Mouse (Mus musculus): ENCODE data around the gene Senp7. TPM values are rescaled to one million over a fixed set of nuclear protein-coding genes. Genes with fewer than 3 reads are reported as not detected.

The Senp7 gene
- polyA plus RNA-seq, 1 experiment from 2014 or later: 23.8 TPM

DNA sequence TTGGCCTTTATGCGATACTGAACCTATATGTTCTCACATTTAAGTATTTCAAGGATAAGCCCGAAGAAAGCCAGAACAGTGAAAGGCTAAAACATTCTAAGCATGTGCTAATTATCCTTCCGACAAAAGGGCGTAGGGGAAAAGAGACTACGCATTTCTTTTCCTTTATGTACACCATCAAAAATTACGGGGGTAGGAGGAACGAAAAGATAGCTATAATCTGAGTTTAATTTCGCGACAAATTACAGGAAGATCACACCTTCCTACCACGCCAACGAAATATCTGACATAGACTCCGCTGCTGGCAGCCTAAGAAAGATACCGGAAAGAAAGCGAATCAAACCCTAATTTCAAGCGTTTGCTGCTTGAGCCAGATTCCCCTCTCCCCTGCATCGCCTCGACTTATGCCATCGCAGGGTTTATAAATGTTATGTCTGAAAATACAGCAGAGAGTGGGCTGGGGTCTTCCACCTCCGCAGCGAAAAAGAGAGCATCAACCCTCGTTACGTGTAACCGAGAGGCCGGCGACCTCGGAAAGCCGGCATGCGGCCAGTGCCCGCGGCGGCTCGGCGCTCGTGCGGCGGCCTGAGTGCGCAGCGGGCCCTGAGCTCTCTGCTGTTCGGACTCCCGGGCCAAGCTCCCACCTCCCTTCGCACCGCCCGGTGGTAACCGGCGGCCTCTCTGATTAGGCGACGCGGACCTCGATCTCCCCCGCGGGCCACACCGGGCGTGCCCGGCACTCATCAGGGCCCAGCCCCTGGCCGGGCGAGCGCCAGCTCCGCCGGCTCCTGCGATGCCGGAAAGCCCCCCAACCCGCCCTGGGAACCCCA, 19.2 kb upstream of the Senp7 start:
- H3K36me3 ChIP-seq (ENCODE audit: control insufficient read depth, insufficient read depth, low read length): peaks cover 43% of the 10 kb centered on the region
- peak overlapping the region; percentile 93 to 98 for H3K4me3 ChIP-seq (ENCODE audit: control insufficient read depth in 1 of 2, insufficient read depth in 1 of 2, low read depth in 1 of 2, low read length in 2 of 2)
- under 1% methylated on average over 62 of the region's 62 CpGs for WGBS
- H3K27ac ChIP-seq (replicated peaks in 1 of 2; ENCODE audit: control insufficient read depth in 1 of 2, insufficient read depth in 1 of 2, low read depth in 2 of 2, low read length in 2 of 2): peak overlapping the region; percentile 83 to 93
- peak; percentile 75 for ATAC-seq (ENCODE audit: insufficient number of reproducible peaks, insufficient read depth, low FRiP score, low read depth)
- peaks cover 0 to 18% of the 10 kb centered on the region in 2 experiments; a peak in 3 of 4 replicates for H3K4me1 ChIP-seq (ENCODE audit: control insufficient read depth in 2 of 2, insufficient read depth in 2 of 2, low read length in 2 of 2)
- H3K9ac ChIP-seq (ENCODE audit: low read length): peak overlapping the region; percentile 98
- H3K4me2 ChIP-seq (ENCODE audit: low read length): peak overlapping the region; percentile 78
- H3K27me3 ChIP-seq (ENCODE audit: control insufficient read depth, insufficient read depth, low read length): no peaks in the 10 kb centered on the region
- no peaks in the 10 kb centered on the region for H3K9me3 ChIP-seq (ENCODE audit: control insufficient read depth, low read length)

DNA sequence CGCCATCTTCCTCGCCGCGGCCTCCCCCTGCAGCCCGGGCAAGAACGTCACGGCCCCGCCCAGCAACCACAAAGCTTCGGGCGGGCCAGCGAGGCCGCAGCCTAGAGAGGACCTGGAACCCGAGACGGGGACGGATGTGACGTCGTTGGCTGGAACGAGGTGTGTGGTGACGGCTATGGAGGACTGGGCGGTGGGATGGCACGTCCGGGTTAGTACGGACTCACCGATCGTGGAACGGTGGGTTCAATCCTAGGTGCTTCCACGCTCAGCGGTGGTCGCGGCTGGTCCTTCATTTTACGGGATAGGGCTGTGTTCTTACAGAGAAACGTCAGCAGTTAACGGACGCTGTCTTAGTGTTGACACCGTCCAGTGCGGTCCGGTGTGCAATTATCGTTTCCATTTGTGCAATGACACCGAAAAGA, 18.5 kb upstream of the Senp7 start, which contains the start of gene Pcnp:
Gene Pcnp, minus strand, starts transcription at position 79 of the 422 bp plus-strand sequence.
- peak; percentile 99 for ATAC-seq (ENCODE audit: insufficient number of reproducible peaks, insufficient read depth, low FRiP score, low read depth)
- no peaks in the 10 kb centered on the region for H3K9me3 ChIP-seq (ENCODE audit: control insufficient read depth, low read length)
- no peaks in the 10 kb centered on the region for H3K27me3 ChIP-seq (ENCODE audit: control insufficient read depth, insufficient read depth, low read length)
- H3K36me3 ChIP-seq (ENCODE audit: control insufficient read depth, insufficient read depth, low read length): peaks cover 45% of the 10 kb centered on the region
- under 1% methylated on average over 39 of the region's 39 CpGs for WGBS
- H3K9ac ChIP-seq (ENCODE audit: low read length): peak within 1 kb of the TSS; percentile 98
- peak within 1 kb of the TSS; percentile 83 to 93 for H3K27ac ChIP-seq (replicated peaks in 1 of 2; ENCODE audit: control insufficient read depth in 1 of 2, insufficient read depth in 1 of 2, low read depth in 2 of 2, low read length in 2 of 2)
- H3K4me3 ChIP-seq (ENCODE audit: control insufficient read depth in 1 of 2, insufficient read depth in 1 of 2, low read depth in 1 of 2, low read length in 2 of 2): peak within 1 kb of the TSS; percentile 93 to 98
- peaks cover 0 to 18% of the 10 kb centered on the region in 2 experiments; a peak in 3 of 4 replicates for H3K4me1 ChIP-seq (ENCODE audit: control insufficient read depth in 2 of 2, insufficient read depth in 2 of 2, low read length in 2 of 2)
- H3K4me2 ChIP-seq (ENCODE audit: low read length): peak within 1 kb of the TSS; percentile 78

DNA sequence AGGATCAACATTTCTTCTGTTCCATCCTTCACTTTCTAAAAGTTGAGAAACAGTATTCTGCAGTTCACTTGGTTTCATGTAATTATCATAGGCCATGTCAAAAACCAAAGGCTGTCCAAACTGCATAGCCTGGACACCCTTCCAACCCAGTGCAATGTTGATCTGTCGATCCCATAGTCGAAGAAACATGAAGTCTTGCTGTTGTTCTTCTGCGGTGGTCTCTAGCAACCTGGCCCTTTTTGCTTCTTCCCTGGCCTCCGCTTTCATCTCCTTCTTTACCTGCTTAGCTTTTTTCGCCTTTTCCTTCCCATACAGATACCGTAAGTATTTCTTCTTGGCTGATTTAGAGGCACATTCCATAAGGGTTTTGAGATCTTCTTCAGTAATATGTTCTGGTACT, 13.6 kb upstream of the Senp7 start:
- no peak for ATAC-seq (ENCODE audit: insufficient number of reproducible peaks, insufficient read depth, low FRiP score, low read depth)
- Histone ChIP-seq H3K27me3 (ENCODE audit: control insufficient read depth, insufficient read depth, low read length) (no peaks in the 10 kb centered on the region), H3K9me3 (ENCODE audit: control insufficient read depth, low read length) (no peaks in the 10 kb centered on the region), H3K4me3 (ENCODE audit: control insufficient read depth in 1 of 2, insufficient read depth in 1 of 2, low read depth in 1 of 2, low read length in 2 of 2) (no peak overlapping the region), H3K4me1 (ENCODE audit: control insufficient read depth in 2 of 2, insufficient read depth in 2 of 2, low read length in 2 of 2) (peaks cover 0 to 15% of the 10 kb centered on the region in 2 experiments; a peak in 3 of 4 replicates), H3K4me2 (ENCODE audit: low read length) (no peak overlapping the region), H3K27ac (replicated peaks in 1 of 2; ENCODE audit: control insufficient read depth in 1 of 2, insufficient read depth in 1 of 2, low read depth in 2 of 2, low read length in 2 of 2) (no peak overlapping the region), H3K9ac (ENCODE audit: low read length) (no peak overlapping the region), H3K36me3 (ENCODE audit: control insufficient read depth, insufficient read depth, low read length) (peaks cover 38% of the 10 kb centered on the region)
- WGBS: 96% methylated on average over 6 of the region's 6 CpGs

DNA sequence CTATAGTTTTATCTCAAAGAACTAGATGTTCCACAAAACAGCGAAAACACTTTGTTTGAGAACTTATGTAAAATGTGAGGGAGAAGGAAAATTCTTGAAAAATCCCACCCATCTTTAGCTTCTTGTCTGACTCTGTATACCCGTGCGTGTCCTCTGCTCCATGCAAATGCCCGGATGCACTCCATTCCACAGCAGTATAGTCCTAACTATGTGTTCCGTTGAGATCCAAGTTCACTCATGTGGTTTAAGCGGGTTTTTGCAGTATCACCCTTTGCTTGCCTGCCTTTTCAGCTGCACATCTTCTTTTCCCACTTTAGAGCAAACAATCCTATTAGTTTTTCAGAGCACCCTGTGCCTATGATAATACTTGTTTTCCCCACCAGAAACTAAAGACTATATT, 11.6 kb upstream of the Senp7 start:
- 52% methylated on average over 6 of the region's 6 CpGs for WGBS
- peak overlapping the region; percentile 82 for H3K4me2 ChIP-seq (ENCODE audit: low read length)

DNA sequence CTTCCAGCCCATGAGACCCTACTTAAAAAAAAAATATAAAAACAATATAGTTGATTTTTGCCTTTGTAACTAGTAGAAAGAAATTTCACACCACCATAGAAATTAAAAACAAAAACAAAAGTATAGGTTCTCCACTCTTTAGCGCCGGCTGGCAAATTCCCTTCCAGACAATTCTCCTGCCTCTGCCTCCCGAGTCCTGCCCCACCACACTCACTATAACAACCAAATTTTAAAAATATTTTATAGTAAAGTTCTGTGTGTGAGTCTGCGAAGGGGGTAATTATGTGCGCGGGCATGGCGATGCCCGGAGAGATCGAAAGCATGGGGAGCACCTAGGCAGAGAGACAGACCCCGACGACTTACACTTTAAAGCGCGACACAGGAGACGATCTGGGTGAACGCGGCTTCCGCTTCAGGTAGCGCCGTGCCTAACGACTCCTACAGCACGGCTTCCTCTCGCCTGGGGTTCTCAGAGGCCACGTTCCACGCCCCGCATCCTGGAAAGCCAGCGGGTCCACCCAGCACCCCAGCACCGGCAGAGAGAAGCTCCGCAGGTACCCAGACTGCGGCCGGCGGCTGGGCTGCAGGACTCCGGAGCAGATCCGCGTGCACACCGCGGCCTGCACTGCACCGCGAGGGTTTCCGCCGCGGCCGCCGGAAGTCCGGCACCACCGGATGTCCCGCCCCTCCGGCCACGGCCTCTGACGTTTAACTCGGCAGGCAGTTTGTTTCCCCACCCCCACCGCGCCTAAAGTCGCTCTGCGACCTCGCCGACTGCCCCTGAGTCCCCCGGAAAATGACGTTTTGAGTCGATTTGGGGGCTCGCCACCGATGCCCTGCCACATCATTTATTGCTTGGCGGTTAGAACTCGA, 10.8 kb upstream of the Senp7 start, which contains the start of gene Trmt10c:
Gene Trmt10c, minus strand, starts transcription at position 682 of the 873 bp plus-strand sequence.
- under 1% methylated on average over 52 of the region's 63 CpGs for WGBS
- Histone ChIP-seq H3K9ac (ENCODE audit: low read length) (peak within 1 kb of the TSS; percentile 86), H3K36me3 (ENCODE audit: control insufficient read depth, insufficient read depth, low read length) (peaks cover 28% of the 10 kb centered on the region), H3K4me1 (ENCODE audit: control insufficient read depth in 2 of 2, insufficient read depth in 2 of 2, low read length in 2 of 2) (peaks cover 0 to 8% of the 10 kb centered on the region in 2 experiments; a peak in 3 of 4 replicates), H3K27me3 (ENCODE audit: control insufficient read depth, insufficient read depth, low read length) (no peaks in the 10 kb centered on the region), H3K27ac (replicated peaks in 1 of 2; ENCODE audit: control insufficient read depth in 1 of 2, insufficient read depth in 1 of 2, low read depth in 2 of 2, low read length in 2 of 2) (peak within 1 kb of the TSS; percentile 82 to 88), H3K4me3 (ENCODE audit: control insufficient read depth in 1 of 2, insufficient read depth in 1 of 2, low read depth in 1 of 2, low read length in 2 of 2) (peak within 1 kb of the TSS; percentile 71 to 89), H3K9me3 (ENCODE audit: control insufficient read depth, low read length) (no peaks in the 10 kb centered on the region), H3K4me2 (ENCODE audit: low read length) (peak within 1 kb of the TSS; percentile 82)
- peak; percentile 98 for ATAC-seq (ENCODE audit: insufficient number of reproducible peaks, insufficient read depth, low FRiP score, low read depth)

More for the DNA sequence above, 11.6 kb upstream of the Senp7 start:
- Histone ChIP-seq H3K36me3 (ENCODE audit: control insufficient read depth, insufficient read depth, low read length) (peaks cover 37% of the 10 kb centered on the region), H3K4me1 (ENCODE audit: control insufficient read depth in 2 of 2, insufficient read depth in 2 of 2, low read length in 2 of 2) (peaks cover 0 to 8% of the 10 kb centered on the region in 2 experiments; a peak in 3 of 4 replicates), H3K27me3 (ENCODE audit: control insufficient read depth, insufficient read depth, low read length) (no peaks in the 10 kb centered on the region), H3K9me3 (ENCODE audit: control insufficient read depth, low read length) (no peaks in the 10 kb centered on the region), H3K9ac (ENCODE audit: low read length) (peak overlapping the region; percentile 86), H3K27ac (replicated peaks in 1 of 2; ENCODE audit: control insufficient read depth in 1 of 2, insufficient read depth in 1 of 2, low read depth in 2 of 2, low read length in 2 of 2) (no peak overlapping the region), H3K4me3 (ENCODE audit: control insufficient read depth in 1 of 2, insufficient read depth in 1 of 2, low read depth in 1 of 2, low read length in 2 of 2) (peak overlapping the region in 1 of 2 experiments; percentile 71; a peak in 3 of 4 replicates)
- ATAC-seq (ENCODE audit: insufficient number of reproducible peaks, insufficient read depth, low FRiP score, low read depth): no peak

DNA sequence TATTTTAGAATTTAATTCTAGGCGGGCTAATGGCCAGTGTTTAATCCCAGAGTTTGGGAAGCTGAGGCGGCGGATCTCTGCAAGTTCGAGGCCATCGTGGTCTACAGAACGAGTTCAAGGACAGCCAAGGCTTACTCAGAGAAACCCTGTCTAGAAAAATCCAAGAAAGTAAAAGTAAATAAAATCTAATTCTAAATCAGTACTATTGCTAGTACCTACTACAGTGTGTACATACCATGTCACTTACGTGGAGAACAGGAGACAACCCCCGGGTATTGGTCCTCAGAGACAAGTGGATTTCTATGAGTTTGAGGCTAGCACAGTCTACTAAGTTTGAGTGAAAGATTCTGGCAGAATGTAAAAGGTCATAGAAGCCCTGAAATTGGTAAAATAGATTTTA, 10.0 kb upstream of the Senp7 start:
- Histone ChIP-seq H3K27me3 (ENCODE audit: control insufficient read depth, insufficient read depth, low read length) (no peaks in the 10 kb centered on the region), H3K9ac (ENCODE audit: low read length) (peak overlapping the region; percentile 86), H3K36me3 (ENCODE audit: control insufficient read depth, insufficient read depth, low read length) (peaks cover 21% of the 10 kb centered on the region), H3K9me3 (ENCODE audit: control insufficient read depth, low read length) (no peaks in the 10 kb centered on the region), H3K4me3 (ENCODE audit: control insufficient read depth in 1 of 2, insufficient read depth in 1 of 2, low read depth in 1 of 2, low read length in 2 of 2) (peak overlapping the region; percentile 71 to 89), H3K4me1 (ENCODE audit: control insufficient read depth in 2 of 2, insufficient read depth in 2 of 2, low read length in 2 of 2) (peaks cover 0 to 8% of the 10 kb centered on the region in 2 experiments; a peak in 3 of 4 replicates), H3K27ac (replicated peaks in 1 of 2; ENCODE audit: control insufficient read depth in 1 of 2, insufficient read depth in 1 of 2, low read depth in 2 of 2, low read length in 2 of 2) (peak overlapping the region; percentile 63 to 88), H3K4me2 (ENCODE audit: low read length) (peak overlapping the region; percentile 82)
- no peak for ATAC-seq (ENCODE audit: insufficient number of reproducible peaks, insufficient read depth, low FRiP score, low read depth)
- 28% methylated on average over 8 of the region's 8 CpGs for WGBS

DNA sequence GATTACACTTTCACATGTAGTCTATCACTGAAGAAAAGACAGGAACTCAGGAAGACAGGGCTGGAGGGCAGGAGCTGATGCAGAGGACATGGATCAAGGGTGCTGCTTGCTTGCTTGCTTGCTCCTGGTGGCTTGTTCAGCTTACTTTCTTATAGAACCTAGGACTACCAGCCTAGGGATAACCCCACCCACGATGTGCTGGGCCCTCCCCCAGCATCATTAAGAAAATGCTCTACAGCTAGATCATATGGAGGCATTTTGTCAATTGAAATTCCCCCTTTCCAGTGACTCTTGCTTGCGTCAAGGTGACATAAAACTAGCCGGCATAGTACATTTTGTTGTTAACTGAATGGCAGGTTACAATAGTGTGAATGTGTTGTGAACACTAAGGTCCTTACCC, 7.8 kb downstream of the Senp7 start:
- no peak for ATAC-seq (ENCODE audit: insufficient number of reproducible peaks, insufficient read depth, low FRiP score, low read depth)
- Histone ChIP-seq H3K36me3 (ENCODE audit: control insufficient read depth, insufficient read depth, low read length) (no peaks in the 10 kb centered on the region), H3K9ac (ENCODE audit: low read length) (no peak overlapping the region), H3K27ac (replicated peaks in 1 of 2; ENCODE audit: control insufficient read depth in 1 of 2, insufficient read depth in 1 of 2, low read depth in 2 of 2, low read length in 2 of 2) (no peak overlapping the region), H3K4me2 (ENCODE audit: low read length) (no peak overlapping the region), H3K4me3 (ENCODE audit: control insufficient read depth in 1 of 2, insufficient read depth in 1 of 2, low read depth in 1 of 2, low read length in 2 of 2) (no peak overlapping the region), H3K4me1 (ENCODE audit: control insufficient read depth in 2 of 2, insufficient read depth in 2 of 2, low read length in 2 of 2) (no peaks in the 10 kb centered on the region), H3K9me3 (ENCODE audit: control insufficient read depth, low read length) (no peaks in the 10 kb centered on the region), H3K27me3 (ENCODE audit: control insufficient read depth, insufficient read depth, low read length) (no peaks in the 10 kb centered on the region)
- WGBS: 74% methylated on average over 3 of the region's 3 CpGs

Measured in heart, embryonic 14.5 days (tissue).